Mouse (Mus musculus): ENCODE measurements around the gene Cib4. TPM values are rescaled to one million over a fixed set of nuclear protein-coding genes. Genes with fewer than 3 reads are reported as not detected.

Gene Cib4
- total RNA-seq, 1 experiment from 2014 or later, result 1.4 TPM

DNA sequence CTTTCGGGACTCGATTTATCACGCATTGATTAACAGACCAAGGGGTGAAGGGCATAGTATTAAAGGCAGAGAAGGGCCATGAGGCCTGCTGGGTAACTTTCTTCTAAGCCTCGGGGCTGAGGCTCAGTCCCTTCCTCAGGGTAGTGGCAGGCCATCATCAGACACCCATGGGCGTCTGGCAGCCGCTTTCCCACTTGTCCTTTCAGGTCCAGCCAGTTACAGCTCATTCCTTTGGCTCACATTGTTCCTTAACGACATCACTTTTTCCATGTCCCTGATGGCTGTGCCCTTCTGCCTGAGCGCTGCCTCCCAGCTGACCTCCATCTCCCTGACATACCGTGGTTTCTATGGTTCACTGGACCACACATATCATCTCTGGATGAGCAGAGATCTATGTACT is 31.6 kb upstream of the Cib4 start:
- ATAC-seq (replicated peaks; ENCODE audit: insufficient number of reproducible peaks, low FRiP score, low TSS enrichment, poor library complexity, severe bottlenecking), result no peak

DNA sequence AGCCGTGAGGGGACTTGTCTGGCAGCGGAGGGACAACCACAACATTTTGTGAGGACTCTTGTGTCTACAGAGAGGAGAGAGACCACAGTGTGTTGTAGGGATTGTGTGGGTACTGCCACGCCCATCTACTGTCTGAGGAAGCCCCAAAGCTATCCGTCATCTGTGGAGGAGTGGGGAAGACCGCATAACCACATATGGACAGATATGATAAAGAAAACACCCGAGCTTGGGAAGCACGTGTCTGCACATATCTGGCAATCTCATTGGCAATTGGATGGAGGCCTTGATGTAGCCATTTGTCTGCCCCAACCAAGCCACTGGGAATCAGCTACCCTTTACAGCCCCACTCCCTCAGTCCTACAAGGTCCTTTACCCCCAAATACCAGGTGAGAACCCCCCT is 30.6 kb upstream of the Cib4 start:
- no peak for ATAC-seq (replicated peaks; ENCODE audit: insufficient number of reproducible peaks, low FRiP score, low TSS enrichment, poor library complexity, severe bottlenecking)

DNA sequence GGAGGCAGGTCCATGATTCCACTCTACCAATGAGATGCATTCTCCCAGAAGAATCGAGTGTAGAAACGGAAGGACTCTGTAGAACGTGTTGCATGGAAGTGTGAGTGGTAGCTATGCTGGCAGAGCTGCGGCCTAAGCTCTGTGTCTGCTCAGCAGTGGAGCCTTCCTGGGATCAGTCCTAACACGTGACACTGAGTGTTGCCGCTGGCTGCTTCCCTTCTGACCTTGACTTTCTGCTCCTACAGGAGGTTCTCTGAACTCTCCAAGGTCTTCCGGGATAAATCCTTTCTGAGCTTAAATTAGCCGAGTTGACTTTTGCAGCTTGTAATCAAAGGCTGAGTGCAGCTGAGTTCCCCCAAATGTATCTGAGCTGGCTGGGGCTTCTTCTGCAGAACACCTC is 28.7 kb upstream of the Cib4 start:
- no peak for ATAC-seq (replicated peaks; ENCODE audit: insufficient number of reproducible peaks, low FRiP score, low TSS enrichment, poor library complexity, severe bottlenecking)

DNA sequence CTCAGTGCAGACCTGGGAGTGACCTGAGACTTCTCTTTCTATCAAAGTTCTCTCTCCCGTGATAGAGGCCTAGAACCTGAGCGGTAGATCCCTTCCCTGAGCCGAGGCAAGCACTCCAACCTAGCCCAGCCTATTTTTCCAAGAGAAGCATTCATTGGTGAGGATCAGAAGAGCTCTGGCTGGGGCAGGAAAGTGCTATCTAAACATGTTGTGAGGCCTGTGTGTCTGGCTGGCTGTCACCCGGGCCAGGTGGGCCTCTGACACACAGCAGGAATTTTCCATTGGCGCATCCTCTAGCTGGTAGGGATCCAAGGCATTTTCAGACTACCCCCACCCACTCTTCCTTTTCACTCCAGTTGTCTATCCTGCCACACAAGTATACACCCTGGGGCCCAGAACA is 26.2 kb upstream of the Cib4 start:
- ATAC-seq (replicated peaks; ENCODE audit: insufficient number of reproducible peaks, low FRiP score, low TSS enrichment, poor library complexity, severe bottlenecking), result no peak

DNA sequence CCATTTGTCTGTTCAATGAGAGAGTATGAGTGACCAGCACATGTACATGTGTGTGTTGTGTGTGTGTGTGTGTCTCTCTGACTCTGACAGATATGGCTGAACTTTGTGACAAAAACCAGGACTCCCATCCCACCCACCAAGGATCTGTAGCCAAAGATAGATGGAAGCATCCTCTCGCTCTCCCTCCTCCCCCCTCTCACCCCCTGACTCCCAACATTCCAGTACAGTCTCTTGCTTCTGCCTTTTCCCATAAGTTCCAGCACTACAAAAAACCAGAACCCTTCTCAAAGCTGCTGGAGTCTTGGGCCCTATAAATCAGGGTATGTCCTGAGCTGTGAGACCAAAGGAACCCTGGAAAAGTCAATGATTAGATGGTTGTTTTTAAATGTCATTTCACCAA is 22.8 kb upstream of the Cib4 start:
- ATAC-seq (replicated peaks; ENCODE audit: insufficient number of reproducible peaks, low FRiP score, low TSS enrichment, poor library complexity, severe bottlenecking), result no peak

DNA sequence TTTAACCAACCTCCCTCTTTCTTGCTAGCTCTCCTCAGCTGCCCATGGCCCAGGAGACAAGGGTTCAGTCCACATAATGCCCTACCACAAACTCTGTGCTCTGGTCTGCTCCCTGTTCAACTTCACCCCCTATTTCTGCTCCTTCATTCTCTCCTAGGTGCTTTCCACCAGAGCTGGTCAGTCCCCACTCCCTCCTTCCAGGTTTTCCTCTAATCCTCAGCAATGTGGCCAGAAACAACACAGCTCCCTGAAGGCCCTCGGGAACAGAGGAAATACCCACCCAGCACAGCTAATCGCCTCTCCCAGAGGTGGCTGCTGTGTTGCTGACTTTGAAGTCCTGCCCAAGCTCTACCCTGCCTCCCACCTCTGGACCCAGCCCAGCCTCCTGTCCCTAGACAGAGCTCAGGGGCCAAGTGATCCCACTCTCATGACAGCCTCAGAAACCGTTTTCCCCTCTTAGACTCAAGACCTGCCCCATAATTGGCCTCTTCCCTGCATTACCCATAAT is 14.4 kb upstream of the Cib4 start:
- no peak for ATAC-seq (replicated peaks; ENCODE audit: insufficient number of reproducible peaks, low FRiP score, low TSS enrichment, poor library complexity, severe bottlenecking)

DNA sequence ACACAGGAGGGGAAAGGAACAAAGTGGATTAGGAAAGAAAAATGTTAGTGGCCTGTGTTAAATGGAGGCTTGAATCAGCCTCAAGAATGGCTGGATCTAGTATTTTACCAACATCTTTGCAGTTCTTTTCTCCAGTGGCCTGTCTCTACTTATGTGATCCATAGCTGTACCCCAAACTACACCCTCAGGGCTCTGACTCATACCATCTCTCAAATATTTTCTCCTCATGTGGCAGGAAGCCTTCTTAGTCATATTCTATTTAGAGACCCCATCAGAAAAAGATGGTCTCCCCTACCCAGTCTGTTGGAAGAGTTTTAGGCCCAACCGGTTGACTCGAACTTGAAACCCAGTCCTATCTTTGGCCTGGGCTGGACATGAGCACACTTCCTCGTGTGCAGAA is 13.8 kb upstream of the Cib4 start:
- no peak for ATAC-seq (replicated peaks; ENCODE audit: insufficient number of reproducible peaks, low FRiP score, low TSS enrichment, poor library complexity, severe bottlenecking)

DNA sequence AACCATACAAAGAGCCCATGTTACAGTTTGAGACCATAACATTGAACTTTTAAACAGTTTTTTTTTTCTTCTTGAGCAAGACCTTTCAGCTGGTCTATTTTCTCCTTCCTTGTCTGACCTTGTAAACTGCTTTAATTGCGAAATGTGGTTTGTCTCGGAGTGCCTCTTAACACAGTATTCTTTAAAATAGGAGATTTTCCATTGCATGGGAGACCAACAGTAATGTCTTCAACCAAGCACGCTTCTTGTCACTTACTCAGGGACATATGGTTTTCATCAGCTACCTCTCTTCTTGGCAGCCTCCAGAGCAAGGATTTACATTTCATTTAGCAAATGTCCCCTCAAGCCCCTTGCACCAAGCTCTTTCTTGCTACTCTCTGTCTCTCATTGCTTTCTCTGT is 10.6 kb upstream of the Cib4 start:
- ATAC-seq (replicated peaks; ENCODE audit: insufficient number of reproducible peaks, low FRiP score, low TSS enrichment, poor library complexity, severe bottlenecking), result no peak

DNA sequence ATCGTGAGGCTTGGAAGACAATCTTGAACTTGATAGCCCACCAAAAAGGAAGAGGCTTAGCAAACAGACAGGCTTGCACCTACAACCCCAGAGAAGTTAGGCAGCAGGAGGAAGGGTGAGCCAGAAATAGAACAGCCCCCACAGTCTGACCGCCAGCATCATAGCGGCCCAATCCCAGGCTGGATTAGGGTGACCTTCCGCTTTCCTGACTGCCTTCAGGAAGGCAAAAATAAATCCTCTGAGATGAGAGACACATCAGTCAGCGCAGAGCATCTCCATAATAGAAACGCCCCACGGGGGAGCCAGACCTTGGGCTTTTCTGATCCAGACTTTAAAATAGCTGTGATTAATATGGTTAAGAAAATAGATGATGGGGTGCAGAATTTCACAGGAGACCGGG is 9.3 kb upstream of the Cib4 start:
- no peak for ATAC-seq (replicated peaks; ENCODE audit: insufficient number of reproducible peaks, low FRiP score, low TSS enrichment, poor library complexity, severe bottlenecking)

DNA sequence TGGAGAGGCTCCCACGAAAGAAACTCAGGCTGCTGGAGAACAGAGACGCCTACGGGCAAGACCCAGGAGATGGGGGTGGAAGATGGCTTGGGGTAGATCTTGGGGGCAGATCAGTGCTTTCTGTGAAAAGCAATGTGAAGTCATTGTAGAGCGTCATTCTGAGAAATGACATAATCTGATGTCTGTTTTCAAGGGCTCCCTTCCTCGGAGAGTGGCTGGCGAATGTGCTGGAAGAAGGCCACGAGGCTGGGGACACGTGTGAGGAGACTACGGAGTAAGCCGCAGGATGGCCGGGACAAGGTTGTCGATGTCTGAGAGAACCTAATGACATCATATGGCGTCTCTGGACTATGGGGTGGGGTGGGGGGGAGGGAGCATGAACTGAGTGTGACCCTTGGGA is 8.3 kb upstream of the Cib4 start:
- no peak for ATAC-seq (replicated peaks; ENCODE audit: insufficient number of reproducible peaks, low FRiP score, low TSS enrichment, poor library complexity, severe bottlenecking)

DNA sequence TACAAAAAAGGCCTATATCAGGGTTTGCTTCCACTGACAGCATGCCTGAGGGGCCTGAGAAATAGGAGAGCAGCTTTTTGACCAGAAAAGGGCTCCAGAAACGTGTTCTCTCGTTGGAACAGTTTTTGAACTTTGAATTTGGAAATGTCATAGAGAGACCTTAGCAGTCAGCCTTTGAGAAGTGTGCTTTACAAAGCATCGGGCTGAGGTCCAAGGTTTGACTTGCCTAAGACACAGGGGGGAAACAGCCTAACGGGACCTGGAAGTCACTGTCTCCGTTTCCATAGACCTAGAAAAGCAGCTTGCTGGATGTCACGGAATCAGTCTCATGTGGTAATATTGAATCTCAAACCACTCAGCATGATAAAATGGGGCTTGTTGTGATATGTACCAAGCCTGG is 6.4 kb upstream of the Cib4 start:
- ATAC-seq (replicated peaks; ENCODE audit: insufficient number of reproducible peaks, low FRiP score, low TSS enrichment, poor library complexity, severe bottlenecking), result no peak

DNA sequence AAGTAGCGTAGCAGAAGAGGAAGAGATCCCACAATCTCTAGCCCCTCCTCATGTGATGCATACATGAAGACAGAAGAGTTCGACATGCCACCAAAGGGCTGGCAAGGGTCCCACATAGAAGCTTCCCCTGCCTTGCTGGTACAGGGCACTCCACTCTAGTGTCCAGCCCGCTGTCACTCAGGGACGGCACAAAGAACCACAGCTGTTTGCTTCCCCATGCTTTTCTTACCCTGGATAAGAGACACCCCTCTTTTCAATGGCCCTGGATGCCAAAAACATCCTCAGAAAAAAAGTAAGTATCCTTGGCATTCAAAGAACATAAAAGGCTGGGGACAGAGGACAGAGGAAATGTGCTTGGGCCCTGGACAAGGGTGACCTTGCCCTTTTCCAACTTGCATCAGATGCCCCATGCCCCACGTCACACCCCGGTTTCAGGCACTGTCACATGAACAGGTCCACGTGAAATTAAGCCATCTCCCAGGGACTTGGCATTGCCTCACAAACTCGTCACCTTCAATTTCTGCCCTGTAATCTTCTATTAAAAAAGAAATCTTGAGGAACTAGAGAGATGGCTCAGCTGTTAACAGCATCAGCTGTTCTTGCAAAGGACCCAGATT is 5.5 kb upstream of the Cib4 start:
- no peak for ATAC-seq (replicated peaks; ENCODE audit: insufficient number of reproducible peaks, low FRiP score, low TSS enrichment, poor library complexity, severe bottlenecking)

DNA sequence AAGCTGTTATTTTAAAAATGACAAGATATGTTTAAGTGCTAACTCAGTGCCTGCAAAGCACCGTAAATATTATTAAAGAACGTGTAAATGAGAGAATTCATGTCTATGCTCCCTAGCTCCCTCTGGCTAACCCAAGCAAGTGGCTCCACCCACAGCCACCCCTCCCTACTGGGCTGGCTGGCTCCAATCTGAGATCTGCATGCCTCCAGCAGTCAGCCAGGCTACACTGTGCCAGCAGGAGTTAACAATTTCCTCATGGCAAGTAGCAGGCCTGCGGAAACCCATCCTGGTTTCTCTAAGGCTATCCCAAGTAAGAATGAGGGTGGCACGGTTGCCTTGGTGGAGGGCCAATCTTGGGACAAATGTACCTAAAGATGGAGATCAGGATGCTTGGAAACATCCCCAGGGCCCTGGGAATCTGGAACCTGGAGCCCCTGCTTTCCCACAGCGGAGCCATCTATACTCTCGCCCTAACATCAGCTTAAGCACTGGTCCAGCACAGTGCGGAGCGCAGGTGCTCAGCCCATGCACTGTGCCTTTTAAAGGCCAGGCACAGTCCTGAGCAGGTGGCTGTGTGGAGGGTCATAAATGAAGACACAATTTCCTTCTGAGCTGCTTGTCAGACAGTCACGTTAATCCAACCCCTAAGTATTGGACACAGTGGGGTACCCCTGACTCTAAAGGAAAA is 4.8 kb upstream of the Cib4 start:
- no peak for ATAC-seq (replicated peaks; ENCODE audit: insufficient number of reproducible peaks, low FRiP score, low TSS enrichment, poor library complexity, severe bottlenecking)

DNA sequence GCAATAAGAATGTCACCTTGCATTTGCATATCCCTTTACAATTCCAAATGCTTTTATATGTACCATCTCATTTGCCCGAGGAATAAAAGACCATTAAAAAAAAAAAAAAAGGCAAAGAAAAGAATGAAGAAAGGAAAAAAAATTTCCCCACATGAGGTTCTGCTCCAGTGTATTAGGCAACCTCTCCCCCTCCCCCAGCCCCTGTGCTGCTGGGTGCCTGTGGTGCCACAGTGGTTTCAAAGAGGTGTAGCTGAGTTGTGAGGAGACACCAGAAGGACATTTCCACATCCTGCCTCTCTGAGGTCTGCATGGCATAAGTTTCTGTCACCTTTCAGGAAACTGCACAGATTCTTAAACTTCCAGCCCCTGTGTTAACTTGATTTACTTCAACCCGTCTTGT is 3.0 kb upstream of the Cib4 start:
- ATAC-seq (replicated peaks; ENCODE audit: insufficient number of reproducible peaks, low FRiP score, low TSS enrichment, poor library complexity, severe bottlenecking), result no peak

DNA sequence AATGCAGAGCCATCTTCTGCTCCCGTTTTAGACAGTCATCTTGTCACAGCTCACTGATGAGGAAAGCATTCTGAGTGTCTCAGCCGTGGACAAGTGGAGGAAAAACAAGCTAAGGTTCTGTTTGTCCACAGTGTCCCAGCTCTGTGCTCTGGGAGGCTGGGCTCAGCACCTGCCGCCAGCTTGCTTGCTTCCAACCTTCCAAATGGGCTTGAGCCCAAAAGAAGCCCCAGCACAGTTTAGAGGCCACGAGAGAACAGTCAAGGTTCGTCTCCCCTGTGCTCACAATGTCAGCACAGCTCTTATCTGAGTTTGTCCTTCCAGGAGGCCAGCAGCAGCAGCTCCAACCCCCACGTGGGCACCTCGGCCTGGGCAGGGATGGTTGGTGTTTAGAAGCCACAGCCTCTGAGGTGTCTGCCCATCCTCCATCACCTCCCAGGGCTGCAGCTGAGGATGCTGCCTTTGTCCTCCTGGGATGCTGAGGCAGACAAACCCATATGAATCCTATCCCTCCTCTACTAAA is 9.5 kb downstream of the Cib4 start:
- ATAC-seq (replicated peaks; ENCODE audit: insufficient number of reproducible peaks, low FRiP score, low TSS enrichment, poor library complexity, severe bottlenecking), result no peak

DNA sequence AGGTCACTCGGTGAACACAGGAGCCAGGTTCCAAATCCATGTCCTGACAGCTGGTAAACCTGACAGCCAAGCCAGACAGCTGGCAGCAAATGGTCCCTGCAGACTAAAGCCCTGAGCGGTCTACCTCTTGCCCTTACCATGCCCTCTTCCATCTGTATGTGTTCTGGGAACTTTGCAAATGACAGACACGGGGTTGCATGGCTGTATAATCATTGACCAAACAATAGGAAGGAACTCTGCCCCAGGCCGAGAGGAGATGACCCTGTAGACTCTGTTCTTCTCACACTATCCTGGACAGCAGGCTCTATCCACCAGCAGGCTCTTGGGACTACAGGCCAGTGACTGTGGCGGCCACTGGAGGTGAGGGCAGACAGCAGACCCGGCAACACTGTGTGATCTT is 11.0 kb downstream of the Cib4 start:
- no peak for ATAC-seq (replicated peaks; ENCODE audit: insufficient number of reproducible peaks, low FRiP score, low TSS enrichment, poor library complexity, severe bottlenecking)

DNA sequence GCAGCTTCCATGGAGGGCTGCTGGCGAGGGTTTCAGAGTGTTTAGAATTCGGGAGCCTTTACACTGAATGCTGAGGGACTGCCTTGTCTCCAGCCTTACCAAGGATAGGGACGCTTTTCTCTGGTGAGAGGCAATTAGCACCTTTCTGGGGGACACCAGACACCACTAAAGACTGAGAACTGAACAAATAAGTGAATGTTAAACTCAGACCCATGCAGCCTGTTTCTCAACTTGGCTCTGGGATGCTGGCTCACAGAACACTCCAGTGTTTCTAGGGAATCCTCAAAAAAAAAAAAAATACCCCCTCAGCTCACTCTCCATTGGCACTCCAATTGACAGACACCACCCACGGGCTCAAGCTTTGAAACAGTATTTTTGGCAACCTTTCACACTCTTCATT is 16.7 kb downstream of the Cib4 start:
- ATAC-seq (replicated peaks; ENCODE audit: insufficient number of reproducible peaks, low FRiP score, low TSS enrichment, poor library complexity, severe bottlenecking), result no peak

DNA sequence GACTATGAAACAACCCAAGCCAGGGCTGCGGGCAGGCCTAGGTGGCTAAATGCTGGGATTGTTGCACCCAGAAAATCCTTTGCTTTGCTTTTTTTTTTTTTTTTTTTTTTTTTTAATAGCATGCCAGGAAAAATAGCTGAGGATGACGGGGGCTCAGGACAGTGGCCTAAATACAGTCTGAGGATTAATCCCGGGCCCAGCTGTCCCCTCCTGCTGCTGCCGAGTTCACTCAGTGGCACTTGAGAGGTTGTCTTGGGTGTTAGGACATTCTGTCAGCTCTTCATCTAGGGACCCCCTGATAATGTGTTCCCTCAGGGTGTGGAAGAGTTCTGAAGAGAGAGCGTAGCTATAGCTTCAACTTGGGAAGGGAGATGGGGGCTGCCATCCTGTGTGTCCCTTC is 18.5 kb downstream of the Cib4 start:
- ATAC-seq (replicated peaks; ENCODE audit: insufficient number of reproducible peaks, low FRiP score, low TSS enrichment, poor library complexity, severe bottlenecking), result no peak

DNA sequence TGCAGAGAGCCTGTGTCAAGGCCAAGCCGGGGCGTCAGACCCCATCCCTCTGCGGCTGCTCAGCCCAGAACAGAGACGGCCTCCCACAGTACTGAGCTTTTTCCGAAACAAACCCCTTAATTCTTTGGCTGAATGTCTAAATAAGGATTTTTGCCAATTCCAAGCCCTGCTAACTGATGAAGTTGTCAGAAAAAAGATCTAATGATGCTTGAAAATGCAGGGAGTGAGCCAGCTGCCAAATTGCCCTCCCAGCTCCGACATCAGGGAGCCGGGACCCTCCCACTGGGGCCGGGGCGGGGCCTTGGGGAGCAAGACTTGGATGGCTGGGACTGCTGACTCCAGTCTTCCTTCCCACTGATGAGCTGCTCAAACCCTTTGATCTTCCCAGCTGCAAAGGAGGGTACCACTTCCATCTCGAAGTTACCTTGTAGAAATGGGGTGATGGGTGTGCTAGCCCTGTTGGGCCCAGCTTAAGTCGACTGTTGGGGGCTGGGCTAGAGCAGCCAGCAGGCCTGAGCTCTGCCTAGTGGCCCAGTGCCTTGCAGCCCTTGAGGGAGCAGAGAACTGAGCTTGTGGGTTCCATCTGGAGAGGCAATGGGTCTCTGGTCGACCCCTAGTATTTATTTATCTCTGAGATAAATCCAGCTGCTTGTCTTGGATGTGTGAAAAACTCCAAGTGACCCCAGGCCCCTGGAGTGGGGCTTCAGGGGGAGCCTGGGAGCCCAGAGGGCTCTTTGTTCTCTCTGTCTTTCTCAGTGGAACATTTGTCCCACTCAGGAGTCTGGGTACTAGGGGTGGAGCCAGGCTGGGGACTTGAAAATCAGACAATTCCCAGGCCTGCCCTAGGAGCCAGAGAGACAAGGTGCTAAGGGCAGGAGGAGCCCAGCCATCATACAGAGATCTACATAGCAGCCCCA is 19.5 kb downstream of the Cib4 start:
- no peak for ATAC-seq (replicated peaks; ENCODE audit: insufficient number of reproducible peaks, low FRiP score, low TSS enrichment, poor library complexity, severe bottlenecking)

DNA sequence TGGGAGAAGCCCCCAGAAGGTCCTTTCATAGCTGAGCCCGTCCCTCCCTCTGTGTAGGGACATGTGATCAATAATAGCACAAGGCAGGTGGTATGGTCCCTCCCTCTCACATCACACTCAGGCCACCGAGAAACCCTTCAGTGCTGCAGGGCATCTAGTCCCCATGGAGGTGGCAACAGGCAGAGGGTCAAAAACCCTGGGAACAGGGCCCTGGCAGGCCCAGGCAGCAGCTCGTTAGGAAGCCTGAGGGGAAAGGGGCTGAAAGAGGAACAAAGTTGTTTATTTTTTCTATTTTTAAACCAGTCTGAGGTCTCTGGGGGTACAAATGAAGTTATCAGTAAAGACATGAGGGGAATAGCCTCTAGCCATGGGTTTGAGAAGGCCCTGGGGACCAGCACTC is 21.4 kb downstream of the Cib4 start:
- no peak for ATAC-seq (replicated peaks; ENCODE audit: insufficient number of reproducible peaks, low FRiP score, low TSS enrichment, poor library complexity, severe bottlenecking)
